Mouse (Mus musculus): ENCODE results near the gene Hist1h1t. TPM values are rescaled to one million over a fixed set of nuclear protein-coding genes. Genes with fewer than 3 reads are reported as not detected.
"Not testable (repeated sequence)": the region's sequence is repeated elsewhere in the genome, so short reads cannot be mapped to it uniquely, and the experiment has no call there.

Gene Hist1h1t
- polyA plus RNA-seq, 1 experiment from 2014 or later = not detected

DNA sequence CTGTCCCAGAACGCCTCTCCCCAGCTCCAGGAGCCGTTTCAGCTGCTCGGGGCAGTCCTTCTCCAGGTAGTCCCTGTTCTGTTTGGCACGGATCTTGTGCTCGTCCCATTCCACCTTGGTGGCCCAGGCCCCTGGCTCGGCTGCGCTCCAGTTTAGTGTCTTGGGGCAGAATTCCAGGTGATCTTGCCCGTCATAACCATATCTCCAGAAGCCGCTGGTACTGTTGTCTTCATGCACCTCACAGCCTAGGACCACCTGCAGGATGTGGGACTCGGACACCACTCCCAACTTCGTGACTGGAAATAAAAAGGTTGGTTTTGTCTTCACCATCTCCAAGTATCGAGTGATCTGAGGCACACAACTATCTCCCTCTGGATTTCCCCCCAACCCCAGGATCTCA is 11.2 kb downstream of the Hist1h1t start:
- no peaks in the 10 kb centered on the region for H3K27me3 ChIP-seq (ENCODE audit: control insufficient read depth, insufficient read depth, low read length)
- no peak overlapping the region for H3K27ac ChIP-seq (ENCODE audit: low read depth, low read length)
- ATAC-seq (ENCODE audit: insufficient read depth, low FRiP score, low TSS enrichment) = no peak
- H3K9me3 ChIP-seq (ENCODE audit: control insufficient read depth, low read length) = no peaks in the 10 kb centered on the region
- DNase-seq (ENCODE audit: low spot score) = no peak
- peaks cover 7% of the 10 kb centered on the region for H3K4me1 ChIP-seq (ENCODE audit: control insufficient read depth, insufficient read depth, low read length)
- H3K4me2 ChIP-seq (ENCODE audit: low read depth) = no peak overlapping the region
- WGBS = 93% methylated on average over 12 of the region's 12 CpGs
- H3K36me3 ChIP-seq (ENCODE audit: control insufficient read depth, insufficient read depth, low read length) = no peaks in the 10 kb centered on the region
- H3K9ac ChIP-seq (ENCODE audit: low read length) = no peak overlapping the region
- H3K4me3 ChIP-seq (ENCODE audit: low read depth, low read length) = no peak overlapping the region

DNA sequence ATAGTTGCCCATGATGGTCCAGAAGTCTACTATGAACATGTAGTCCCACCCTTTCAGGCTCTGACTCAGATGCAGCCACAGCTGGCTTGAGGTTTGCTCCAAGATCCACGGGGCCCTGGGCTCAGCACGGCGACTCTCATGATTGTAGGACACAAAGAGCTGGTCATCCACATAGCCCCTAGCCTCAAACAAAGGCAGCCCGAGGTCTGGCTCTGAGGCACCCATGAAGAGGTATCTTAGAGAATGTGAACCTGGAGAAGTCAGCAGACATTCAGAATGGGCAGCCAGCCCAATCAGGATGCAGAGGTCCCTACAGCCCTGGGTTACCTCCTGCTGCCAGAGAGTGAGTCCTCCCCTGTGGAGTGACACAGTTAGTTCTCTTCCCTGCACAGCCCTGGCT is 12.4 kb downstream of the Hist1h1t start:
- H3K4me2 ChIP-seq (ENCODE audit: low read depth) = no peak overlapping the region
- H3K27ac ChIP-seq (ENCODE audit: low read depth, low read length) = no peak overlapping the region
- no peak overlapping the region for H3K9ac ChIP-seq (ENCODE audit: low read length)
- H3K4me1 ChIP-seq (ENCODE audit: control insufficient read depth, insufficient read depth, low read length) = peaks cover 7% of the 10 kb centered on the region
- no peak overlapping the region for H3K4me3 ChIP-seq (ENCODE audit: low read depth, low read length)
- no peaks in the 10 kb centered on the region for H3K9me3 ChIP-seq (ENCODE audit: control insufficient read depth, low read length)
- no peaks in the 10 kb centered on the region for H3K27me3 ChIP-seq (ENCODE audit: control insufficient read depth, insufficient read depth, low read length)
- DNase-seq (ENCODE audit: low spot score) = no peak
- no peaks in the 10 kb centered on the region for H3K36me3 ChIP-seq (ENCODE audit: control insufficient read depth, insufficient read depth, low read length)
- ATAC-seq (ENCODE audit: insufficient read depth, low FRiP score, low TSS enrichment) = no peak
- WGBS = 89% methylated on average over 4 of the region's 4 CpGs

DNA sequence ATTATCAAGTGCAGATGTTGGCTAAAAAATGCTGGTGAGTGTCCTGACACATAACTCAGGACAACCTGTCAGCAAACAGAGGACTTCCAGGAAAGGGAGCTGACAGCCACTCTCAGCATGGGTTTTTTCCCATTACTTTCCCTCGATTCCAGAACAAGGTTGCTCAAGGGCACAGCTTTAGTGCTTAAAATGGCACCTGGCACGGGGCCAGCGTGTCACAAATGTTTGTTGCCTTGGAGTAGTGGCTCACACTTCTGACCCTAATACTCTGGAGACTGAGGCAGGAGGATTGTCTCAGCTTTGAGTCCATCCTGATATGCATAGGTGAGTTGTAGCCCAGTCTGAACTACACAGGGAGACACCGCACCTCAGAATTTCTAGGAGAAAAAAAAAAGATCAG is 13.0 kb downstream of the Hist1h1t start:
- Histone ChIP-seq H3K4me1 (ENCODE audit: control insufficient read depth, insufficient read depth, low read length) (peaks cover 7% of the 10 kb centered on the region), H3K27me3 (ENCODE audit: control insufficient read depth, insufficient read depth, low read length) (no peaks in the 10 kb centered on the region), H3K9me3 (ENCODE audit: control insufficient read depth, low read length) (no peaks in the 10 kb centered on the region), H3K4me3 (ENCODE audit: low read depth, low read length) (no peak overlapping the region), H3K9ac (ENCODE audit: low read length) (no peak overlapping the region), H3K27ac (ENCODE audit: low read depth, low read length) (no peak overlapping the region), H3K36me3 (ENCODE audit: control insufficient read depth, insufficient read depth, low read length) (no peaks in the 10 kb centered on the region), H3K4me2 (ENCODE audit: low read depth) (no peak overlapping the region)
- no peak for ATAC-seq (ENCODE audit: insufficient read depth, low FRiP score, low TSS enrichment)
- DNase-seq (ENCODE audit: low spot score) = no peak
- WGBS = 88% methylated on average over 4 of the region's 4 CpGs

DNA sequence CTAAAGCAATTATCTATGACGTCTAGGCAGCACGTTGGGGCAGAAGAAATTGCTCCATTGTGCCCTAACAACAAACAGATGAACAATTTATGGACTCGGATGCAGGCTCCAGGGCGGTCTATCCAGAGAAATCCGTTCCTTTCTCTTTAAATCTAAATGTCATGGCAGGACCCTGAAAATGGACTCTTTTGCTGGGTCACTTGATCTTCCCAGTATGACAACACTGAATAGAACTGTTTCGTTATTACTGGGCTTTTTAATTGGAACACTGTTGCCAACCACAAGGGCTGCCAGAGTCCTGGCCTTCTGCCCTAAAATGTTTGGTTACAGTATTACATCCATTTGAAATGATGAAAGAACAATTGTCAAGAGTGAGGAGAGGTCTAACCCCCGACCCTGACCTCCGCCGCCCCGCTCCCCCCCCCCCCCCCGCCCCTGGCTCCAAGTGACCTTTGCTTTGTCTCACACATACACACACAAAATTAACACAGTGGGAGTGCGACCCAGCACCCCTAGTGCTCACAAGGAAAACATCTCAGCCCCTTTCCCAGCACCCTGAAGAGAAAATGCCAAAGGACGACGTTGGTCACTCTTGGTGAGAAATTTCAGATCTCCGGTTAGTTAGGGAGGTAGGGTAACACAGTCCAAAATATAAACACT is 14.2 kb downstream of the Hist1h1t start:
- no peak for ATAC-seq (ENCODE audit: insufficient read depth, low FRiP score, low TSS enrichment)
- H3K36me3 ChIP-seq (ENCODE audit: control insufficient read depth, insufficient read depth, low read length) = no peaks in the 10 kb centered on the region
- peak overlapping the region; percentile 63 for H3K4me2 ChIP-seq (ENCODE audit: low read depth)
- 11% methylated on average over 15 of the region's 15 CpGs for WGBS
- H3K27me3 ChIP-seq (ENCODE audit: control insufficient read depth, insufficient read depth, low read length) = no peaks in the 10 kb centered on the region
- no peaks in the 10 kb centered on the region for H3K9me3 ChIP-seq (ENCODE audit: control insufficient read depth, low read length)
- H3K9ac ChIP-seq (ENCODE audit: low read length) = peak overlapping the region; percentile 50
- peaks cover 7% of the 10 kb centered on the region for H3K4me1 ChIP-seq (ENCODE audit: control insufficient read depth, insufficient read depth, low read length)
- H3K4me3 ChIP-seq (ENCODE audit: low read depth, low read length) = peak overlapping the region; percentile 27
- no peak for DNase-seq (ENCODE audit: low spot score)
- no peak overlapping the region for H3K27ac ChIP-seq (ENCODE audit: low read depth, low read length)

DNA sequence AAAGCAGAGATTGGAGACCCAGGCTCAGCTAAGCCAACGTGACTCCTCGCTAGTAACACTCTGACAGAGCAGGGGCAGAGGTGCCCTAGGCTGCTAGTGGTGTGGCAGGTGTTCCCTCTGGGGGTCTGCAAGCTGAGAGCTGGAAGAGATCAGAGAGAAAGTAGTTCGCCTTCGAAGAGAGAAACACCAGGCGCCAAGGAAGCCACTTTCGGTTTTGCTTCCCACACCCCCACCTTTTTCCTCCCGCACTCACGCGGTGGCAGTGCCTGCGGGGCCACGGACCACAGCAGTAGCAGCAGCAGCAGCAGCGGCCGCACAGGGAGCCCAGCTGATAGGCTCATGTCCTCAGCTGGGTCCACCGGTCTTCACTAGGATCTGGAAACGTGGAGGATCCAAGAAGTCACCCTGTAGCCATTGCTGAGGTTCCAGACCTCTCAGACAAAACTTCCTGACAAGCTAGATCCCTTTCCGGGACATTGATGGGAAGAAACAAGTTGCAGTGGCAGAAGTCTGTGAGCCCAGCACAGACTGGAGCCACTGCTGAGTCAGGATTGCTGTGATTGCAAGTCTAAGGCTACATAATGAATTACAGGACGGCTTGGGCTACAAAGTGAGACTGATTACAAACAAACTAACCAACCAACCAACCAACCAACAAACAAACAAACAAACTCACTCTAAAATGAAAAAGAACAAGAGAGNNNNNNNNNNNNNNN is 14.9 kb downstream of the Hist1h1t start, which contains the start of gene Hfe:
TSS of gene Hfe (minus strand) at position 481 of the 716 bp plus-strand sequence.
- Histone ChIP-seq H3K27ac (ENCODE audit: low read depth, low read length) (0 out of 2 replicates have a peak within 1 kb of the TSS, but pooled peaks have one; percentile 27), H3K9ac (ENCODE audit: low read length) (peak within 1 kb of the TSS; percentile 50), H3K4me2 (ENCODE audit: low read depth) (peak within 1 kb of the TSS; percentile 63), H3K36me3 (ENCODE audit: control insufficient read depth, insufficient read depth, low read length) (no peaks in the 10 kb centered on the region), H3K27me3 (ENCODE audit: control insufficient read depth, insufficient read depth, low read length) (no peaks in the 10 kb centered on the region), H3K9me3 (ENCODE audit: control insufficient read depth, low read length) (no peaks in the 10 kb centered on the region), H3K4me3 (ENCODE audit: low read depth, low read length) (peak within 1 kb of the TSS; percentile 27), H3K4me1 (ENCODE audit: control insufficient read depth, insufficient read depth, low read length) (peaks cover 7% of the 10 kb centered on the region)
- WGBS = 4% methylated on average over 17 of the region's 17 CpGs
- DNase-seq (ENCODE audit: low spot score) = peak; percentile 62
- peak; percentile 60; the same call in 1 of the 2 replicates for ATAC-seq (ENCODE audit: insufficient read depth, low FRiP score, low TSS enrichment)

DNA sequence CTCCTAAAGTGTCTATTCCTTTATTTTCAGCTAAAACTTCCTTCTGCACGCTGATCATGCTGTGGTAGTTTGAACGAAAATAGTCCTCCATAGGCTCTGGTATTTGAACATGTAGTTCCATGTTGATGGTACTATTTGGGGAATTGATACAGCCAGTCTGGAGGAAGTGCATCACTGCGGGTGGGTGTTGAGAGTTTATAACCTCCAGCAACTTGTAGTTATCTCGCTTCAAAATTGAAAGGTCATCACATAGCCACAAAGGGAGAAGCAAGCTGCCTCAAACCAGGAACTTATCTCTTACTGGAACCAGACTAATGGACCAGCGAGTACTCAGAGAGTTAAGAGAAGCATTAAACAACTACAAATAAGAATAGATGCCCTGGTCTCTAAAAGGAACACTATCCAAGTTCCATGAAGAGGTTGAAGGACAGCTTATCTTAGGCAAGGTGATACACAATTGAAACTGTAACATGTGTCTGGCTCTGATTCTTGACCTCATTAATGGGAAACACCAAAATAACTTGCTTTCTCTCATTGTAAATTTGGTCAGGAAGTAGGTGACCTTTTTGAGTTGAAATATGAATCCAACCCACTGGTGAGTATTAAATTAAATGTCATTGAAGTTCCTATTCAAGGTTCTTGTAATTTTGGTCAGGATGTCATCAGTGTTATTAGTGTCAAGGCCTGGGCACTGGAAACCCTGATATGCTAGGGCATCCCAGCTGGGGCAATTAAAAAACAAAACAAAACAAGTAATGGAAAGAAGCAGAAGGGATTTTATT is 20.8 kb downstream of the Hist1h1t start:
- no peak overlapping the region for H3K4me2 ChIP-seq (ENCODE audit: low read depth)
- H3K9me3 ChIP-seq (ENCODE audit: control insufficient read depth, low read length) = no peaks in the 10 kb centered on the region
- DNase-seq (ENCODE audit: low spot score) (no peak), ATAC-seq (ENCODE audit: insufficient read depth, low FRiP score, low TSS enrichment) (no peak)
- H3K4me3 ChIP-seq (ENCODE audit: low read depth, low read length) = no peak overlapping the region
- no peak overlapping the region for H3K9ac ChIP-seq (ENCODE audit: low read length)
- WGBS = 89% methylated on average over 5 of the region's 5 CpGs
- no peak overlapping the region for H3K27ac ChIP-seq (ENCODE audit: low read depth, low read length)
- H3K4me1 ChIP-seq (ENCODE audit: control insufficient read depth, insufficient read depth, low read length) = no peaks in the 10 kb centered on the region
- H3K36me3 ChIP-seq (ENCODE audit: control insufficient read depth, insufficient read depth, low read length) = no peaks in the 10 kb centered on the region
- H3K27me3 ChIP-seq (ENCODE audit: control insufficient read depth, insufficient read depth, low read length) = no peaks in the 10 kb centered on the region

DNA sequence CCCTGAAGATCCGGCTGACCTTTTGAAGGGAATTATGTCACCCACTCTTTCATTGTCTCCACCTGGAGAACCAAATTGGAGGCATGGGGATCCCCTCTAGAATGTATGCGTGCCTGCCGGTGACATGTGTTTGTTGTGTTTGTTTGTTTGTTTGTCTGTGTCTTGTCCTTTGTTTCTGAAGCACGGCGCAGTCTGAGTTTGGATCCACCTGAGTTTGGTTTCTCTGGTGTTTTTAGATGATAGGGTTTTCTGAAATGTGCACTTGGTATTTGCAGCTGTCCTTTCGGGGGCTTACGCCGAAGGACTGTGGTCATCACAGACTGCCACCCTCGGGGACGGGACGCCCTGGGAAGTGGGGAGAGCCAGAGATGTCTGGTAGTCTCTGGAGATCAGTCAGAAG is 21.6 kb downstream of the Hist1h1t start:
- Histone ChIP-seq H3K27ac (ENCODE audit: low read depth, low read length) (no peak overlapping the region), H3K27me3 (ENCODE audit: control insufficient read depth, insufficient read depth, low read length) (no peaks in the 10 kb centered on the region), H3K4me1 (ENCODE audit: control insufficient read depth, insufficient read depth, low read length) (no peaks in the 10 kb centered on the region), H3K9ac (ENCODE audit: low read length) (no peak overlapping the region), H3K4me3 (ENCODE audit: low read depth, low read length) (no peak overlapping the region), H3K9me3 (ENCODE audit: control insufficient read depth, low read length) (no peaks in the 10 kb centered on the region), H3K4me2 (ENCODE audit: low read depth) (no peak overlapping the region), H3K36me3 (ENCODE audit: control insufficient read depth, insufficient read depth, low read length) (no peaks in the 10 kb centered on the region)
- no peak for ATAC-seq (ENCODE audit: insufficient read depth, low FRiP score, low TSS enrichment)
- 53% methylated on average over 11 of the region's 11 CpGs for WGBS
- no peak for DNase-seq (ENCODE audit: low spot score)

DNA sequence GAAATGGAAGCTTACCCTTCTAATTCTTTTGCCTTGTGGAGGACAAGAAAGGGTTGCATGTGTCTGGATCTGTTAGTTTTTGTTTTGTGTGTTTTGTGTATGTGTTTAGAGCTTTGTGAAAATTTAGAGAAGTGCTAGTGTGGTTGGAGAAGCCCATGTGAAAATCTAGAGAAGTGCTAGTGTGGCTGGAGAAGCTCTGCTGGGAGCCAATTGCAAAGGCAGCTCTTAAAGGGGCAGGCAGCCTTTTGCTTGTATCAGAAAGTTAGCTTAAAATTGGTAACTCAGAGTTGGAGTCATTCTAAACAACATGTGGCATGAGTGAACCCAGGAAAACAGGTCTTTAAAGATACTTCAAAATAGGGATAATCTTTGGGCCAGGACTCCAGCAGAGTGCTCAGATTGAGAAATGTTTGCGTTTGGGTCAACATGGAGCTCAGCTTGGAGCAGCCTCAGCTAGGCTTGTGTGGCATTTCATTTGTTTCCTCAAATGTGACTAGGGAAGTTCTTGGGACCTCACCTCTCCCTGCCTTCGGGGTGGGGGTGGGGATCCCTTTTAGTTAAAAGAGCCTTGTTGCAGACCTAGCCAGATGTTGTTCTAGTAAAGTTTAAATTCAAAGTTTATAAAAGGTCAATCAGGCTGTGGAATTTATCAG is 22.1 kb downstream of the Hist1h1t start:
- not testable (repeated sequence) for H3K4me1 ChIP-seq (ENCODE audit: control insufficient read depth, insufficient read depth, low read length); ATAC-seq (ENCODE audit: insufficient read depth, low FRiP score, low TSS enrichment); H3K4me3 ChIP-seq (ENCODE audit: low read depth, low read length); H3K27ac ChIP-seq (ENCODE audit: low read depth, low read length); H3K36me3 ChIP-seq (ENCODE audit: control insufficient read depth, insufficient read depth, low read length); H3K9ac ChIP-seq (ENCODE audit: low read length); DNase-seq (ENCODE audit: low spot score); H3K27me3 ChIP-seq (ENCODE audit: control insufficient read depth, insufficient read depth, low read length); H3K9me3 ChIP-seq (ENCODE audit: control insufficient read depth, low read length); H3K4me2 ChIP-seq (ENCODE audit: low read depth)
- 22% methylated on average over 2 of the region's 2 CpGs for WGBS
